Mouse (Mus musculus) heart, embryonic 14.5 days (tissue): ENCODE measurements around the gene Pltp. TPM values are rescaled to one million over a fixed set of nuclear protein-coding genes. Genes with fewer than 3 reads are reported as not detected.

ENCODE experiments used
- ATAC-seq: fragments of 200-750 bp; cut with Nextera tagmentation; 2 replicates; pipeline ENCODE4 v1.8.0; 2017; ENCODE audit warnings: low read depth, moderate TSS enrichment; ENCODE audit not compliant: insufficient number of reproducible peaks, insufficient read depth, low FRiP score
- H3K27ac ChIP-seq, 2 experiments: fragments of 200-500 bp in 1 of 2; fragments of 300-500 bp in 1 of 2; sonication (generic) in 1 of 2; replicated peaks in 1 of 2; 2 replicates each; pipeline ENCODE4 v1.5.1; 2012 to 2014; ENCODE audit warnings: low read depth in 2 of 2, low read length in 2 of 2, control low read depth in 1 of 2, mild to moderate bottlenecking in 1 of 2, mixed read lengths in 1 of 2; ENCODE audit not compliant: control insufficient read depth in 1 of 2, insufficient read depth in 1 of 2
- H3K27me3 ChIP-seq: fragments of 300-500 bp; sonication (generic); 2 replicates; pipeline ENCODE4 v1.6.1; 2014; ENCODE audit warnings: mild to moderate bottlenecking, low read length, control low read depth; ENCODE audit not compliant: control insufficient read depth, insufficient read depth
- H3K36me3 ChIP-seq: fragments of 300-500 bp; sonication (generic); 2 replicates; pipeline ENCODE4 v1.6.1; 2014; ENCODE audit warnings: mild to moderate bottlenecking, control low read depth, low read length, mixed read lengths; ENCODE audit not compliant: control insufficient read depth, insufficient read depth
- H3K4me1 ChIP-seq, 2 experiments: fragments of 200-500 bp in 1 of 2; fragments of 300-500 bp in 1 of 2; sonication (generic) in 1 of 2; 2 replicates each; pipeline ENCODE4 v1.6.1; 2012 to 2014; ENCODE audit warnings: low read length in 2 of 2, control low read depth in 1 of 2, mixed read lengths in 1 of 2; ENCODE audit not compliant: control insufficient read depth in 2 of 2, insufficient read depth in 2 of 2
- H3K4me2 ChIP-seq: fragments of 300-500 bp; sonication (generic); 2 replicates; pipeline ENCODE4 v1.6.1; 2014; ENCODE audit warnings: mild to moderate bottlenecking, low read length
- H3K4me3 ChIP-seq, 2 experiments: fragments of 200-500 bp in 1 of 2; fragments of 300-500 bp in 1 of 2; sonication (generic) in 1 of 2; 2 replicates each; pipeline ENCODE4 v1.5.1; 2012 to 2014; ENCODE audit warnings: low read length in 2 of 2, mild to moderate bottlenecking in 2 of 2, control low read depth in 1 of 2, low read depth in 1 of 2, moderate library complexity in 1 of 2; ENCODE audit not compliant: control insufficient read depth in 1 of 2, insufficient read depth in 1 of 2
- H3K9ac ChIP-seq: fragments of 300-500 bp; sonication (generic); 2 replicates; pipeline ENCODE4 v1.6.1; 2014; ENCODE audit warnings: mild to moderate bottlenecking, low read length
- H3K9me3 ChIP-seq: fragments of 300-500 bp; sonication (generic); 2 replicates; pipeline ENCODE4 v1.6.1; 2016; ENCODE audit warnings: low read length, control low read depth; ENCODE audit not compliant: control insufficient read depth
- WGBS: fragments of 180-500 bp; shearing (Covaris S2); extraction: QIAGEN DNeasy Blood & Tissue Kit; methylation state at CpG from one replicate; pipeline ENCODE4 v1.1.7; 2014; 5-methylcytosine and 5-hydroxymethylcytosine counted together
- polyA plus RNA-seq: library from polyadenylated mRNA; unstranded; fragments of >200 nt; fragmentation: Nextera tagmentation; extraction: Ambion mirVana; gene quantifications from 2 replicates; pipeline ENCODE4 v1.2.1, GENCODE M21; 2014

The Pltp gene
- polyA plus RNA-seq, 1 experiment from 2014 or later = 10.4 TPM

DNA sequence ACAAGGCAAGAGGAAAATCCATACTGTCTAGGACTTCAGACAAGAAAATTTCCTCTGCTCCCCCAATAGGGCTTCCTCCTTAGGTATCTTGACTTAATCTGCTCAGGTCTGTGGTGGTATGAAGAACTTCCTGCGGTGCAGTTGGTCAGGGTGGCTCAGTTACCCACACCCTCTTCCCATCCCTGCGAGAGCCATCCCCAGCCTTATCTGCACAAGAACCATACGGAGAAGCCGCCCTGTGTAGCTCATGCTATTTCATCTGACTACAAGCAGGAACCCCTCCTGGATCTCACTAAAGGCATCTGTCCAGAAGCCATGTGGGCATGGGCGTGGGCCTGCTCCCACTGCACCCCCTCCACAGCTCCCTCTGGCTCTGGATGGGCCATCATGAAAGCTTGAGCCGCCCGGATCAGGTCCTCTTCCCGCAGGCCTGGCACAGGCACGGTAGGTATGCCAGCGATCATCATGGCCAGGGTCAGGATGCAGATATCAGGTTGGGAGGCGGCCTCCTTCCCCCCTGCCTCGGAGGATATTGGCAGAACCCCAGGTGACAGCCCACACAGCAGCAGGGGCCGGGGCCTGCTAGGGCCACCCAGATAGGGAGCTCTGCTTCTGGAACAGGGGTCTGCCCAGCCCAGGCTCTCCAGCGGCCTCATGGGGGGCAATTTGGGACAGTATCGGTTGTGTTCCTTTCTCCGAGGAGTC, 30.2 kb downstream of the Pltp start:
- no peaks in the 10 kb centered on the region for H3K27me3 ChIP-seq
- no peak overlapping the region for H3K4me3 ChIP-seq
- H3K27ac ChIP-seq = no peak overlapping the region
- peaks cover 3 to 22% of the 10 kb centered on the region in 2 experiments; a peak in 3 of 4 replicates for H3K4me1 ChIP-seq
- WGBS = 80% methylated on average over 16 of the region's 16 CpGs
- ATAC-seq = no peak
- H3K9ac ChIP-seq = no peak overlapping the region
- no peaks in the 10 kb centered on the region for H3K9me3 ChIP-seq
- H3K36me3 ChIP-seq = peaks cover 55% of the 10 kb centered on the region
- no peak overlapping the region for H3K4me2 ChIP-seq

DNA sequence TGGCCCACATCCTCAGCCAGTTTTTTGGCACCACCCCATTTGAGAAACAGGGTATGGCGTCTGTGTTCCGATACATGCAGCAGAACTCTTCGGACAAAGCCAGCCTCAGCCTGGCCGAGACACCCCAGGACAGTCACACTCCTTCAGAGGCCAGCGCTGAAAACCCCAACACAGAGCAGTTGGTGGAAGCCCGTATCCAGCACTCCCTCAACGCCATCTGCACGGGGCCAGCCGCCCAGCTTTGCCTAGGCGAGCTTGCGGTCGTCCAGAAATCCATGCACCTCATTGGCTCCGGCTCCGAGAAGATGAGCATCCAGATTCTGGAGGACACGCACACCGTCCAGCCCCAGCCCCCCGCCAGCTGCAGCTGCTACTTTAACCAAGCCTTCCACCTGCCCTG, 32.0 kb downstream of the Pltp start:
- no peak overlapping the region for H3K27ac ChIP-seq
- no peak for ATAC-seq
- no peaks in the 10 kb centered on the region for H3K9me3 ChIP-seq
- no peak overlapping the region for H3K4me2 ChIP-seq
- H3K9ac ChIP-seq = no peak overlapping the region
- H3K4me3 ChIP-seq = no peak overlapping the region
- peaks cover under 1 to 6% of the 10 kb centered on the region in 2 experiments; a peak in 2 of 4 replicates for H3K4me1 ChIP-seq
- 91% methylated on average over 17 of the region's 17 CpGs for WGBS
- no peaks in the 10 kb centered on the region for H3K27me3 ChIP-seq
- H3K36me3 ChIP-seq = peaks cover 66% of the 10 kb centered on the region

DNA sequence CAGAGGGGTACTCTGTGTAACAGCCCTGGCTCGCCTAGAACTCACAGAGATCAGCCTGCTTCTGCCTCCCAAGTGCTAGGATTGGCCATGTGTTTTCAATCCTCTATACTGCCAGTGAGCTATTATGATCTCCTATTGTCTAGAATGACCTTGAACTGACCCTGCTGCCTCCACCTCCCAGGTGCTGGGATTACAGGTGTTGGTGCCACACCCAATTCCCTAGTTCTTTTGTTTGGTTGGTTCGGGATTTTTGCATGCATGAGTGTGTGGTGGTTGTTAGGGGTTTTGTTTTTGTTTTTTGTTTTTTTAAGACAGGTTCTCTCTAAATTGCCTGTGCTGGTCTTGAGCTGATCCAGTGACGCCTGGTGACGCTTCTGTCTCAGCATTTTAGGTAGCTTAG, 33.5 kb downstream of the Pltp start:
- Histone ChIP-seq H3K4me3 (no peak overlapping the region), H3K4me1 (0 out of 4 replicates have a peak, but pooled peaks cover 0 to 4% of the 10 kb centered on the region in 2 experiments), H3K9me3 (no peaks in the 10 kb centered on the region), H3K9ac (no peak overlapping the region), H3K36me3 (peaks cover 61% of the 10 kb centered on the region), H3K27ac (no peak overlapping the region), H3K4me2 (peak overlapping the region; percentile 67; the same call in 1 of the 2 replicates), H3K27me3 (no peaks in the 10 kb centered on the region)
- WGBS = 96% methylated on average over 4 of the region's 4 CpGs
- ATAC-seq = no peak

DNA sequence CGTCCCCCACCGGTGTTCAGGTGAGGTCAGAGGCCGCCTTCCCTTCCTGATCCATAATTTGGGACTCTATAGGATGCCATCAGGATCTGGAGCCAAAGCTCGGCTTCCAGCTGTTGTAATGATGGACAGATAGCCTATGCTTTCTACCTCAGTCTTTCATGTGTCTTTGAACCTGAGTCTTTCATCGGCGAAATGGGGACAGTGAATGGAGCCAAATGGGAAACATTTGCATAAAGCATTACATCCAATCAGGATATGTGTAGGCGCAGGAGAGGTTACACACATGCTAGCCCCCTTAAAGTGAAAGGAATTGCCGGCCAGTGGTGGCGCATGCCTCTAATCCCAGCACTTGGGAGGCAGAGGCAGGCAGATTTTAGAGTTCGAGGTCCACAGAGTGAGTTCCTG, 34.3 kb downstream of the Pltp start:
- WGBS = 1% methylated on average over 10 of the region's 10 CpGs
- H3K4me2 ChIP-seq = peak overlapping the region; percentile 67

DNA sequence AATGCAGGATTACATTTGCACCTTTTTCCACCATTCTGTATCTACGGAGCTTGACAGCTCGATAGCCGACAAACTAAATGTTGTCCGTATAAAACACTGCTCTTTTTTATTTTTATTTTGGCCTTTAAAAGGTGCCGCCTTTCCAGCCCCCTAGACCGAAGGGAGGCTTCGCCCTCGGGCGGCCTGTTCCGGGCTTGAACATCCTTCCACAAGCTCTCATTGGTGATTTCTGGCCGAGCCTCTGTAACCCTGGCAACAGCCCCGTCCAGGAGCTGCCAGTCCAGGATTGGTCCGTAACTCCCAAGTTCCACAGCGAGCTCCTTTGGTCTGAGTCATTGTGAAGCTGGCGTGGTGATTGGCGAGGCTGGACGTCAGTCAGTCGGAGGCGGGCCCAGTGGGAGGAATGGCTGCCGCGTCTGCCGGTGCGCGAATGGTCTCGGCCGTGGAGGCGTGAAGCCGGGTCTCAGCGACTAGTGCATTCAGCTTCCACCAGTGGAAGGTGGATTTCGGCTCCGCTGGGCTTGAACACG, 34.8 kb downstream of the Pltp start, which contains the start of gene Zswim1:
Gene Zswim1, plus strand, starts transcription at position 51 of the 530 bp plus-strand sequence.
- H3K9ac ChIP-seq = peak within 1 kb of the TSS; percentile 79
- peak within 1 kb of the TSS; percentile 71 to 75 for H3K27ac ChIP-seq
- no peaks in the 10 kb centered on the region for H3K9me3 ChIP-seq
- no peaks in the 10 kb centered on the region for H3K27me3 ChIP-seq
- peak; percentile 97 for ATAC-seq
- WGBS = under 1% methylated on average over 32 of the region's 32 CpGs
- peak within 1 kb of the TSS; percentile 67 for H3K4me2 ChIP-seq
- H3K36me3 ChIP-seq = peaks cover 48% of the 10 kb centered on the region
- H3K4me3 ChIP-seq = peak within 1 kb of the TSS; percentile 63 to 65
- peaks cover under 1 to 4% of the 10 kb centered on the region in 2 experiments; a peak in 1 of 4 replicates for H3K4me1 ChIP-seq

More for the DNA sequence above, 34.3 kb downstream of the Pltp start:
- H3K4me1 ChIP-seq = 0 out of 4 replicates have a peak, but pooled peaks cover 0 to 4% of the 10 kb centered on the region in 2 experiments
- peak overlapping the region; percentile 63 to 65 for H3K4me3 ChIP-seq
- H3K27me3 ChIP-seq = no peaks in the 10 kb centered on the region
- peaks cover 53% of the 10 kb centered on the region for H3K36me3 ChIP-seq
- H3K27ac ChIP-seq = peak overlapping the region; percentile 71 to 75
- H3K9me3 ChIP-seq = no peaks in the 10 kb centered on the region
- H3K9ac ChIP-seq = peak overlapping the region; percentile 79
- ATAC-seq = peak; percentile 57

DNA sequence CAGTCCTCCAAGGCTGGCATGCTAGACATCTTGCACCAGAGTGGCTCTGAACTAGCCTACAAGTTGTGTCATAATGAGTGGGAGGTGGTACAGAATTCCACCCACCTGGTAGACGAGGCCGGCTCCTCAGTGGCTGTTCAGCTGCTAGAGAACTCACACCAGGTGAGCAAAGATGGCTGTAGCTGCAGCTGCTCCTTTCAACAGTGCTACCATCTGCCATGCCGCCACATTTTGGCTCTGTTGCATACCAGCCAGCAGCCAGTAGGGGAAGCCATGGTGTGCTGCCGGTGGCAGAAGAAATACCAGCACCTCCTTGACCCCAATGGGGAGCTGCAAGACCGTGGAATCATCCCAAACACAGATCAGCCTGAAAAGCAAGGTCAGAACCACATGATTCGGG, 36.5 kb downstream of the Pltp start:
- Histone ChIP-seq H3K4me1 (peaks cover 5 to 12% of the 10 kb centered on the region in 2 experiments; a peak in 3 of 4 replicates), H3K9me3 (no peaks in the 10 kb centered on the region), H3K36me3 (peaks cover 32% of the 10 kb centered on the region), H3K27ac (no peak overlapping the region), H3K4me2 (no peak overlapping the region), H3K4me3 (no peak overlapping the region), H3K27me3 (no peaks in the 10 kb centered on the region), H3K9ac (no peak overlapping the region)
- no peak for ATAC-seq
- WGBS = 80% methylated on average over 6 of the region's 6 CpGs

DNA sequence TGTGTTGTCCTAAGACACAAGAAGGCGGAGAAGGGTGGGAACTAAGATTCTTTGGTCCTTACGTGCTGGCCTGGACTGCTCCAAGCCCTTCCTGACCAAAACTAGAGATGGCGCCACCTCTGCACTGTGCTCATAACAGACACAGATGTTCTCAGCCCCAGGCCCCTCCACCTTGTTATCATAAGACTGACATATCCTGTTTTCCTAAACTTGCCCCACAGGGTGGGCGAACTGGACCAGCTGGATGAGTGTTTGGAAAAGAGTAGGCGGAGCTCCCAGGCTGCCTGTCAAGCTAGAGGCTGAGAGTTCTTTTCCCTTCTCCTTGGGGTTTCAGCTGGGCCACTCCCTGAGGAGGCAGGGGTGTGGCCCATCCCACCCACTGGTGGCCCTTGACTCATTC, 39.8 kb downstream of the Pltp start:
- Histone ChIP-seq H3K27ac (0 out of 4 replicates have a peak overlapping the region, but pooled peaks of 1 of the 2 experiments have one; percentile 21), H3K4me1 (peaks cover 7 to 14% of the 10 kb centered on the region in 2 experiments), H3K9me3 (no peaks in the 10 kb centered on the region), H3K27me3 (no peaks in the 10 kb centered on the region), H3K9ac (no peak overlapping the region), H3K4me2 (no peak overlapping the region), H3K36me3 (peaks cover 17% of the 10 kb centered on the region; the same call in 1 of the 2 replicates), H3K4me3 (no peak overlapping the region)
- 60% methylated on average over 5 of the region's 5 CpGs for WGBS
- ATAC-seq = no peak
